Mouse (Mus musculus) heart, postnatal 14 days (tissue): ENCODE results near the gene Slc27a2. TPM values are rescaled to one million over a fixed set of nuclear protein-coding genes. Genes with fewer than 3 reads are reported as not detected.
"Not testable (repeated sequence)": the region's sequence is repeated elsewhere in the genome, so short reads cannot be mapped to it uniquely, and the experiment has no call there.

ENCODE experiments used
- DNase-seq, 2 experiments: peaks; one replicate each; pipeline ENCODE4 v3.0.0; 2021 to 2022
- intact Hi-C: fragments of 180-260 bp; cut with DNase I; formaldehyde crosslinking; loops from one replicate; pipeline ENCODE4 v1.15.1; 2025
- total RNA-seq, 2 experiments: library from RNA; stranded (reverse); gene quantifications; 2 replicates each; pipeline ENCODE4 v1.2.3; 2021

Slc27a2 gene
- total RNA-seq, 2 experiments from 2014 or later = 1.2 TPM; not detected in 1

- intact Hi-C loops = loop anchor here (2.0 kb wide), 1 partner anchor 184 kb away; the partner anchor contains the start of gene Usp50
- DNase-seq = no peak
Observed at GRCm38 (mm10) chr2:126598359-126598758, 46.2 kb downstream of the Slc27a2 start.

GRCm38 (mm10) chr2:126599005-126599404, 46.8 kb downstream of the Slc27a2 start:
- peak in 1 of 2 experiments; percentile 11 for DNase-seq
- intact Hi-C loops = loop anchor here (2.0 kb wide), 1 partner anchor 184 kb away; the partner anchor contains the start of gene Usp50

GRCm38 (mm10) chr2:126600533-126600932, 48.3 kb downstream of the Slc27a2 start:
- intact Hi-C loops = loop anchor here (1.0 to 5.0 kb wide), 2 partner anchors 47 to 107 kb away; partner anchors contain the start of gene Usp8
- DNase-seq = no peak

DNA sequence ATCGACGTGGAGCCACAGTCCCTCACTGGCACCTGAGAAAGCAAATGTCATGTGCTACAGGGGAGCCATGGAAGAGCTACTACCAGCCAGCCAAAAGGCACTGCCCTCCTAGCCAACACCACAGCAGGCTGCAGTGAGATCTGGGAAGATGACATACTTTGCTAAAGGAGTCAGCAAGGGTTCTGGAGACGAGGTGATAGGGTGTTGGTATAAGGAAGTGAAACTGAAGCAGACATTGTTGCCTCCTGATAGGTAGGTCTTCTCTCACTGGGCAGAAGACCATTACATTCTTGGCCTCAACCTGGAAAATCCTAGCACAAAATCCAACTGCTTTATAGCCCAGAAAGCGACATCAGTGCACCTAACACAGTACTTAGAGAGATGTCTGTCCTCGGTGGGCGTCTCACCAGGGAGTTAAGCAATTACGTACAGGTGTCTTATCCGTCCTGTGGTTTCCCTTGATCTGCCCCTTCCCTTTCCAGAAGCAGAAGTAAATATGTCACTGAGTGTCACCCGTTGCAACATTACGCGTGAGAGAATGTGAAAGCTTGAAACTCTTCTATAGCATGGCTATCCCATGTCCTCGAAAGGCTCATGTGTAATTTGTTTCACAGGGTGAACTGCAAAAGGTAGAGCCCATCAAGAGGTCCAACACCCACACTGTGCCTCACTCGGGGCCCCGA, 49.9 kb downstream of the Slc27a2 start:
- intact Hi-C loops = loop anchor here (5.0 kb wide), 1 partner anchor 45 kb away; no protein-coding TSS in a partner anchor
- no peak for DNase-seq

- intact Hi-C loops = no loop called here
- peak in 1 of 2 experiments; percentile 11 for DNase-seq
Observed at GRCm38 (mm10) chr2:126606061-126606687, 54.0 kb downstream of the Slc27a2 start.

DNA sequence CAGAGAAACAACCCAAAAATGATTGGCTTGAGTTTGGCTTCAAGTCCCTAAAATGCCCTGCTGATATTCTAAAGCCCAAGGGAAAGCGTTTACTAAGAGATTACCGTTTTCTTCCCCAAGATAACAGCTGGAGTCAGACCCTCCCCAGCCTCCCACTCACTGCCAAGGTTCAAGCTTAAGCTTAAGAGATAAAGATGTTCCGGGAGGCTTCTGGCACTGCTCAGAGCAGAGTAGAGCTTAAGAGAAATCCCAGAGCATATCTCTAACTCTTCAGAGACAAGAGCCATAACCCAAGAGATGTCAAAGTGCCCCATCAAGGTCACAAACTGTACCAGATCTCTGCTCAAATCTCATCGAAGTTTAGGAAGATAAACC, 54.5 kb downstream of the Slc27a2 start:
- intact Hi-C loops = no loop called here
- DNase-seq = no peak

DNA sequence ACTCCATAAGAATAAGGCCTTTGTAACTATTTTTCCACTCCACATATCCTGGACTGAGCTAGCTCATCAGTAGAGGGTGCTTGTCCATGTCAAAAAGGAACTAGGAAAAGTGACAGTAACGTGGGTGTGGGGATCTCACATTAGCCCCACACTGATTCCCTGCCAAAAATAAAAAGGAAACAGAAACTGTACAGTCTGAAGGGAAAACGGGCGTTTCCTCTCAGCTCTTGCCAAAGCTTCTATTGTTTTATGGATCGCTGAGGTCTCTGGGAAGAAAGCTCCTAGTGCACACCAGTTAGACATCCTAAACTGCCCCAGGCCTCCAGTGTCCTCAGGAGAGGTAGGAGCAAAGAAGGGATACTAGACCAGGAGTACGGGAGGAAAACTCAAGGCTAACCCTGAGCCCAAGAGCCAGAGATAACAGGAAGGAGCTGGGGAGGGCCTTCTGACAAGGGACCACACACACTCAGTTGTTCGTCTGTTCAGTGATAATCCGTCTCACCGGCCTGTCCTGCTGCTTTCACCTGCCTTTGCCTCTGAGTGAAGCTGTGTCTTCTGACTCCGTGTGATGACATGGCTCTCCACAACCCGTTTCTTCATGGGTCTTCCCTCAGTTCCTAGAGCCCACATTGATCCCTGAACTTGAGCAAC, 55.5 kb downstream of the Slc27a2 start:
- peak in 1 of 2 experiments; percentile 33 for DNase-seq
- intact Hi-C loops = no loop called here

- DNase-seq, intact Hi-C loops: not testable (repeated sequence)
Observed at GRCm38 (mm10) chr2:126609600-126609999, 57.4 kb downstream of the Slc27a2 start.

DNA sequence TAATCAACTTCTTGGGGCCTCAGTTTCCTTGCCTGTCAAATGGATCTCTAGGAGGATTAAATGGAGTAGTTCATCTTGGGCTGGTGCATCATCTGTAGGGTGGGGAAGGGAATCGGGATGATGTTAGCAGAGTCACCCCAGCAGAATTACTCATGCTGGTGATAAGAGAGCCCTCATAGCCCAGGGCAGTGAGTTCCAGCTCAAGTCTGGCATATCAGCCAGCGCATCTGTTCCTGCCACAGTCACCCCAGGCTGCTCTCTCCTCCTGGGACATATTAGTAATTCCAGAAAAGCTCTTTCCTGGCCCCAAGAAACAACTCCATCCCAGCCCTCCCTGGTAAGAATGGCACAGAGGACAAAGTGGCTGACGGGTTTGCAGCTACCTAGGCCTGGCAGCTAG, 63.1 kb downstream of the Slc27a2 start:
- no peak for DNase-seq
- intact Hi-C loops = no loop called here

- intact Hi-C loops = no loop called here
- DNase-seq = peak in 1 of 2 experiments; percentile 31
Observed at GRCm38 (mm10) chr2:126618470-126619179, 66.4 kb downstream of the Slc27a2 start.

DNA sequence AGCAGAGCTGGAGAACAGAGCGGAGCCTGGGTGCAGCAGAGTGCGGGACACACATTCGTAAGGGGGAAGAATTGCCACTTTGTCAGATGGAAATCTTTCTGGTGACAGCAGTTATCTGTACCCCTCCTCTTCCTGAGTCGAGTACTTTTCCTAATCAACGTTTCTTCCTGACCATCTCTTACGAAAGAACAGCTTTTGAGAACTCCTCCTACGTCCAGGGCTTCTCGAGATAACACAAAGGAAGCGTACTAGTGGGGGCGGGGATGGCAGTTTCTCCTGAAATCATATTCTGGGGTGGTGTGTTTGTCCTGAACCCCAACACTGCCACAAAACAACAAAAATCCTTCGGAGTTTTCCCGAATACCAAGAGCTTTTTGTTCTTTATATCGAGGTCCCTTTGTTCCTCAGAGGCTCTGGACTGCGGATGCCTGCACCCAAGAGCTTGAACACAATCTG, 67.1 kb downstream of the Slc27a2 start, which contains the start of gene Hdc:
TSS of gene Hdc (minus strand) at position 51 of the 456 bp plus-strand sequence.
- intact Hi-C loops = no loop called here
- no peak for DNase-seq

DNA sequence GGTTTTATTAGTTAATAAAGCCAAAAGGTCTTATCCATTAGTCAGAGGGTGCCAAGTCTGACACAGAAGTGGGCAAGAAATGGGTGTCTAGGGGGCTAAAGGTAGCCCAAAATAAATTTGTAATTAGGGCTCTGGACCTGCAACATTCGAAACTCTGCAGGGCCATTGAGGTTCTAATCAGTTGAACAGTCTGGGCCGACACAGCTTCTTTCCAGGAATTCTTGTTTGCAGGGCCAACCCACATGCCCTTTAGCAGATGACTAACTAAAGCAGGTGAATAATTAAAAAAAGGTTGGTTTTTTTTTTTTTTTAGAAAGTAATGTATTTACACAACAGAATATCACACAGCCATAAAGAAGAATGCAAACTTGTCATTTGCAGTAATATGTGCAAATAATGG, 70.2 kb downstream of the Slc27a2 start:
- intact Hi-C loops = no loop called here

DNA sequence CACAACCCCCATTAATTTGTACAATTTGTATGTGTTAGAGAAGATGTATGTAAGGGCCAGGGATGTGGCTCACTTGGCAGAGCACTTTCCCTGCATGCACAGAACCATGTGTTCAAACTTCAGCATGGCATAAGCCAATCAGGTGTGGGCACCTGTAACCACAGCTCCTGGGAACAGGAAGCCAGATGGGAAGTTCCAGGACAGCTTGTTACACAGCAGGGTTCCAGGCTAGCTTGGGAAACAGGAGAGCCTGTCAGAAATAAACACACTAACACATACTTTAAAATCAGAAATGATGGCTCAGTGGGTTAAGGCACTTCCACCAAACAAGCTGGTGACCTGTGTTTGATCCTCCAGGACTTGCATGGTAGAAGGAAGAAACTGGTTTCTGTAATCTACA, 70.9 kb downstream of the Slc27a2 start:
- intact Hi-C loops = no loop called here
- no peak for DNase-seq

More for the DNA sequence above, 70.2 kb downstream of the Slc27a2 start:
- no peak for DNase-seq

DNA sequence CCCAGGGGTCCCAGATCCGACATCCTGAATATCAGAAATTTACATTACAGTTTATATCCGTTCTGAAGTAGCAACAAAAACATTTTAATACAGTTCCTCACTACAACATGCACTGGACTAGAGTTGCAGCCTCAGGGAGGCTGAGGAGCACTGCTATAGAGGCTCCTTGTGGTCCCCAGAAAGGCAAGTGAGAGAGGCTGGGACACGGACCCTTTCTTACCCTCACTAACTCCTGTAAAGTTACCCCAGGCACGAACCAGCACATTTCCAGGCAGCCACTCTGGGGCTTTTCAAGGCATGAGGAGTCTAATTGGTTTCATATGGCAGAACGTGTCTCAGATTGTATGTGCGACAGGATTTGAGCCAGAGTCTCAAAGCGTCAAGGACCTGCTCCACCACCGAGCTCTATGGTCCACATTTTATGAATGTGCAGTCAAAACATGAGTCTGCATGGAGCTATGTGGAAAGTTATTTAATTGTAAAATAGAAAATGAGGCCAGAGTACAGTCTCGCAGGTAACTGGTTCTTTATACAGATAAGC, 76.3 kb downstream of the Slc27a2 start:
- no peak for DNase-seq
- intact Hi-C loops = no loop called here

DNA sequence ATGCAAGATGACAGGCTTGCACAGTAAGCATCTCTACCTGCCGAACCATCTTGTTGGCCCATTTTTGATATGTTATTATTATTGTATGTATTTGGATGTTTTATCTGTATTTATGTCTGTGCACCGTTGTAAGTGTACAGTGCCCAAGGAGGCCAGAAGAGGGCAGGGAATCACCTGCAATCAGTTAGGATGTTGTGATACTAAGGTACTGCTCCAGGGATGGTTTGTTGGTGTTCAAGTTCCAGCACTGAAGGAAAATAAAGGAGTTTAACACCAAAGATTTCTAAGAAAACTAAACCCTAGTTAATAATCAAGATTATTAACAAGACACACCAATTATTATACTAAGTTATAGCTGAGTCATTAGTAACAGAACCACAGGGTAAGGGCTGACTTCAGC, 81.0 kb downstream of the Slc27a2 start:
- no peak for DNase-seq
- intact Hi-C loops = no loop called here

GRCm38 (mm10) chr2:126635939-126636823, 84.0 kb downstream of the Slc27a2 start:
- intact Hi-C loops = no loop called here
- DNase-seq = peak; percentile 30 to 55
